In genomic region chr5:64049256-64049655, GRCm38 (mm10) we compare ENCODE assay signal across 26 mouse cellular contexts.
"Had no signal": no experiment of that assay in that cellular context is flagged by ENCODE, and none has a peak within 500 bp of the region (broad histone marks: within the 10 kb centered on the region; RNA-seq: fewer than 3 reads in every experiment).

No protein-coding gene starts in this region.

- H3K9ac ChIP-seq: embryonic facial prominence, embryonic 12.5 days; embryonic facial prominence, embryonic 13.5 days; embryonic facial prominence, embryonic 15.5 days; forebrain, embryonic 12.5 days; forebrain, embryonic 13.5 days; forebrain, embryonic 15.5 days; forebrain, postnatal 0 days had no signal

- H3K36me3 ChIP-seq: embryonic facial prominence, embryonic 10.5 days; embryonic facial prominence, embryonic 12.5 days; embryonic facial prominence, embryonic 13.5 days; embryonic facial prominence, embryonic 15.5 days; forebrain, embryonic 10.5 days; forebrain, embryonic 12.5 days; forebrain, embryonic 15.5 days; heart, embryonic 10.5 days had no signal

- H3K4me3 ChIP-seq: embryonic facial prominence, embryonic 10.5 days; embryonic facial prominence, embryonic 12.5 days; embryonic facial prominence, embryonic 13.5 days; embryonic facial prominence, embryonic 15.5 days; erythroblast, embryonic 14.5 days; forebrain, embryonic 10.5 days; forebrain, embryonic 12.5 days; forebrain, embryonic 13.5 days; forebrain, embryonic 15.5 days; gastrocnemius, adult 2 months; heart, adult 2 months; heart, embryonic 10.5 days had no signal

- H3K27me3 ChIP-seq: embryonic facial prominence, embryonic 12.5 days; embryonic facial prominence, embryonic 13.5 days; embryonic facial prominence, embryonic 15.5 days; forebrain, embryonic 13.5 days; forebrain, embryonic 15.5 days had no signal

- ATAC-seq: forebrain, embryonic 13.5 days; forebrain, embryonic 14.5 days; forebrain, embryonic 15.5 days; forebrain, embryonic 16.5 days; forebrain, postnatal 0 days had no signal

- H3K4me1 ChIP-seq: heart, embryonic 10.5 days had no signal

- DNase-seq: cerebellum, adult 9-11 months; cerebellum, postnatal 10 days; cerebellum, postnatal 14 days; cerebellum, postnatal 25 days; cerebellum, postnatal 36 days; embryo, embryonic 11 days; forebrain, postnatal 0 days; gastrocnemius, adult 2 months; gastrocnemius, postnatal 10 days; gastrocnemius, postnatal 14 days; gastrocnemius, postnatal 25 days; gastrocnemius, postnatal 36 days; heart, adult 18-20 months; heart, adult 2 months had no signal

- H3K4me2 ChIP-seq: embryonic facial prominence, embryonic 12.5 days; embryonic facial prominence, embryonic 13.5 days; embryonic facial prominence, embryonic 15.5 days; forebrain, embryonic 12.5 days; forebrain, embryonic 13.5 days; forebrain, embryonic 15.5 days had no signal

- H3K27ac ChIP-seq: embryonic facial prominence, embryonic 10.5 days; embryonic facial prominence, embryonic 12.5 days; embryonic facial prominence, embryonic 13.5 days; embryonic facial prominence, embryonic 15.5 days; forebrain, embryonic 10.5 days; forebrain, embryonic 12.5 days; forebrain, embryonic 13.5 days; forebrain, embryonic 15.5 days; gastrocnemius, adult 2 months; heart, adult 2 months; heart, embryonic 10.5 days had no signal

- H3K9me3 ChIP-seq: embryonic facial prominence, embryonic 10.5 days; embryonic facial prominence, embryonic 13.5 days; embryonic facial prominence, embryonic 15.5 days; forebrain, embryonic 12.5 days; forebrain, embryonic 15.5 days; heart, embryonic 10.5 days had no signal
